Mouse (Mus musculus) intestine, postnatal 0 days (tissue): ENCODE measurements around the gene Nudt6. TPM values are rescaled to one million over a fixed set of nuclear protein-coding genes. Genes with fewer than 3 reads are reported as not detected.
A peak's percentile ranks its signal among the peaks of the same experiment; 100 is the strongest.

Experiments used
- ATAC-seq: fragments of 200-750 bp; cut with Nextera tagmentation; 2 replicates; pipeline ENCODE4 v1.8.0; 2017; ENCODE audit warnings: mild to moderate bottlenecking, moderate TSS enrichment, moderate library complexity
- H3K27ac ChIP-seq: fragments of 300-500 bp; sonication (generic); 2 replicates; pipeline ENCODE4 v1.5.1; 2014; ENCODE audit warnings: mild to moderate bottlenecking, low read depth, low read length, moderate library complexity
- H3K27me3 ChIP-seq: fragments of 300-500 bp; sonication (generic); replicated peaks from 2 replicates; pipeline ENCODE4 v1.6.1; 2014; ENCODE audit warnings: low read length, mixed read lengths; ENCODE audit not compliant: control insufficient read depth, insufficient read depth
- H3K36me3 ChIP-seq: fragments of 300-500 bp; sonication (generic); 2 replicates; pipeline ENCODE4 v1.6.1; 2014; ENCODE audit warnings: mild to moderate bottlenecking, moderate library complexity; ENCODE audit not compliant: control insufficient read depth, insufficient read depth
- H3K4me1 ChIP-seq: fragments of 300-500 bp; sonication (generic); replicated peaks from 2 replicates; pipeline ENCODE4 v1.6.1; 2014; ENCODE audit warnings: antibody characterized with exemption, low read length, mixed read lengths; ENCODE audit not compliant: control insufficient read depth, insufficient read depth
- H3K4me2 ChIP-seq: fragments of 300-500 bp; sonication (generic); replicated peaks from 2 replicates; pipeline ENCODE4 v1.6.1; 2014; ENCODE audit warnings: low read depth, mild to moderate bottlenecking, moderate library complexity
- H3K4me3 ChIP-seq: fragments of 300-500 bp; sonication (generic); 2 replicates; pipeline ENCODE4 v1.5.1; 2014; ENCODE audit warnings: low read depth, low read length
- H3K9ac ChIP-seq: fragments of 300-500 bp; sonication (generic); 2 replicates; pipeline ENCODE4 v1.6.1; 2014; ENCODE audit warnings: mild to moderate bottlenecking, low read depth, low read length
- H3K9me3 ChIP-seq: fragments of 300-500 bp; sonication (generic); 2 replicates; pipeline ENCODE4 v1.6.1; 2016; ENCODE audit warnings: mixed run types; ENCODE audit not compliant: control insufficient read depth
- CTCF ChIP-seq: sonication (generic); IDR thresholded peaks from 2 replicates; pipeline ENCODE4 v1.5.1; 2016; ENCODE audit warnings: low read depth, mild to moderate bottlenecking, control low read depth, antibody characterized with exemption, moderate library complexity
- WGBS: fragments of 180-500 bp; shearing (Covaris S2); extraction: QIAGEN DNeasy Blood & Tissue Kit; methylation state at CpG from one replicate; pipeline ENCODE4 v1.1.7; 2014; 5-methylcytosine and 5-hydroxymethylcytosine counted together
- polyA plus RNA-seq: library from polyadenylated mRNA; unstranded; fragments of >200 nt; fragmentation: Nextera tagmentation; extraction: Ambion mirVana; gene quantifications from 2 replicates; pipeline ENCODE4 v1.2.1, GENCODE M21; 2015

Nudt6 gene
- polyA plus RNA-seq, 1 experiment from 2014 or later, result 6.2 TPM

DNA sequence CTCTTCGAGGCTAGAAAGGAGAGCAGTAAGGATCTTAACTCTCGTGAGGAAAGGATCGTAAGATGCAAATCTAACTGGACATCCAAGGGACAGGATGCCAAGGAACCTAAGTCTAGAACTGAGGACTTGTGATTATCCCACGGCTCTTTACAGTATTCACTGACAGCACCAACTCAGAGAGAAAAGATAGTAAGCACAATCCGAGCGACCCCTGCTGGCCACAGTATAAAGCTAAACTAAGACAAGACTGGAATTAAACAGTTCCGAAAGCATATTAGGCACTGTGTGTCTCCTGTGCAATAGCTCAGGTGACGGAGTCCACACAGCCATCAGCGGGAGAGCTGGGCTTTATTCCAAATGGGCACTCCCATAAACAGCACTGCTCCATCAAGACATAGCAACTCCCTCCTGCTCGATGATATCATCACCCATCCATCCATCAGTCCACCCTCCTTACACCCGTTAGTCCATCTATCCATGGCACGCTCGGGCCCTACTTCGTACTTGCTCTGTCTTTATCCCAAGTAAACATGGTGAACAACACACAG, 5.5 kb downstream of the Nudt6 start:
- H3K27ac ChIP-seq, result no peak overlapping the region
- ATAC-seq, result no peak
- no peaks in the 10 kb centered on the region for H3K9me3 ChIP-seq

DNA sequence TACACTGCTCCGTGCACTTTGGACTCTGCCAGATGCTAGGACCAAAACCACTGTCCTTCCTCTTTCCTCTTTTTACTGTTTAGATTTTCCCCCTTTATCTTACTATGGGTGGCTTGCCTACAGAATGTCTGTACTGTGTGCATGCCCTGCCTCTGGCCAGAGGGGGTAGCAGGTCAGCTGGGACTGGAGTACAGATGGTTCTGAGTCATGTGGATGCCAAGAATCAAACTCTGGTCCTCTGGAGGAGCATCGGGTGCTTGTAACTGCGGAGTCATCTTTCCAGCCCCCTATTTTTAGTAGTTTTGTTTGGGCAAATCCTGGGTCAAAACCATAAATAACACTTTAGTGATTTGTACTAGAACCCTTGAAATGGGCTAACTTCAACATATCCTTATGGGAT, 6.6 kb downstream of the Nudt6 start:
- Histone ChIP-seq H3K4me3 (no peak overlapping the region), H3K9ac (no peak overlapping the region), H3K9me3 (no peaks in the 10 kb centered on the region), H3K4me2 (no peak overlapping the region), H3K36me3 (peaks cover 7% of the 10 kb centered on the region; the same call in 1 of the 2 replicates), H3K27me3 (no peaks in the 10 kb centered on the region), H3K4me1 (no peaks in the 10 kb centered on the region), H3K27ac (no peak overlapping the region)
- WGBS, result 73% methylated on average over 3 of the region's 3 CpGs
- no peak for TF ChIP-seq CTCF
- no peak for ATAC-seq

More for the DNA sequence above, 5.5 kb downstream of the Nudt6 start:
- H3K9ac ChIP-seq, result no peak overlapping the region
- H3K4me2 ChIP-seq, result no peak overlapping the region
- 51% methylated on average over 14 of the region's 14 CpGs for WGBS
- no peaks in the 10 kb centered on the region for H3K27me3 ChIP-seq
- TF ChIP-seq CTCF, result peak; percentile 88
- no peaks in the 10 kb centered on the region for H3K4me1 ChIP-seq
- H3K4me3 ChIP-seq, result no peak overlapping the region
- H3K36me3 ChIP-seq, result peaks cover 7% of the 10 kb centered on the region; the same call in 1 of the 2 replicates

DNA sequence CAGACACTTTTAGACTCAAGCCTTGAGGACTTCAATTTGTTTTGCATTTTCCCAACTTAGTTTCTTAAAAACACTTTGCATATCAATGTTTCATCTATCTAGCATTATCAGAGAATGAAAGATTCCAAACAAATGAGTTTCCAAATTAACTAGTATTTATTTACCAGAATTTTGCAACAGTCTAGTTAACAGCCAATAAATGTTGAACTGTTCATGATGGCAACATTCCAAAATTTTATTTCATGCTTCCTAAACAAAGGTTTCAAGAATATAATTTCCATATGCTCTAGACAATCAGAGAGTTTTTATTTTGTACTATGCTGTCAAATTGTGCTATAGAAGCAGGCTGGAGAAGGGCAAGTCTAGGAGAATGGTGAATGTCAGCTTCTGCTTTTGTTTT, 12.4 kb downstream of the Nudt6 start:
- H3K36me3 ChIP-seq, result peaks cover 7% of the 10 kb centered on the region; the same call in 1 of the 2 replicates
- ATAC-seq, result no peak
- H3K4me1 ChIP-seq, result no peaks in the 10 kb centered on the region
- H3K9ac ChIP-seq, result no peak overlapping the region
- H3K27me3 ChIP-seq, result no peaks in the 10 kb centered on the region
- H3K27ac ChIP-seq, result no peak overlapping the region
- no peak for TF ChIP-seq CTCF
- H3K9me3 ChIP-seq, result no peaks in the 10 kb centered on the region
- H3K4me2 ChIP-seq, result no peak overlapping the region
- H3K4me3 ChIP-seq, result no peak overlapping the region

DNA sequence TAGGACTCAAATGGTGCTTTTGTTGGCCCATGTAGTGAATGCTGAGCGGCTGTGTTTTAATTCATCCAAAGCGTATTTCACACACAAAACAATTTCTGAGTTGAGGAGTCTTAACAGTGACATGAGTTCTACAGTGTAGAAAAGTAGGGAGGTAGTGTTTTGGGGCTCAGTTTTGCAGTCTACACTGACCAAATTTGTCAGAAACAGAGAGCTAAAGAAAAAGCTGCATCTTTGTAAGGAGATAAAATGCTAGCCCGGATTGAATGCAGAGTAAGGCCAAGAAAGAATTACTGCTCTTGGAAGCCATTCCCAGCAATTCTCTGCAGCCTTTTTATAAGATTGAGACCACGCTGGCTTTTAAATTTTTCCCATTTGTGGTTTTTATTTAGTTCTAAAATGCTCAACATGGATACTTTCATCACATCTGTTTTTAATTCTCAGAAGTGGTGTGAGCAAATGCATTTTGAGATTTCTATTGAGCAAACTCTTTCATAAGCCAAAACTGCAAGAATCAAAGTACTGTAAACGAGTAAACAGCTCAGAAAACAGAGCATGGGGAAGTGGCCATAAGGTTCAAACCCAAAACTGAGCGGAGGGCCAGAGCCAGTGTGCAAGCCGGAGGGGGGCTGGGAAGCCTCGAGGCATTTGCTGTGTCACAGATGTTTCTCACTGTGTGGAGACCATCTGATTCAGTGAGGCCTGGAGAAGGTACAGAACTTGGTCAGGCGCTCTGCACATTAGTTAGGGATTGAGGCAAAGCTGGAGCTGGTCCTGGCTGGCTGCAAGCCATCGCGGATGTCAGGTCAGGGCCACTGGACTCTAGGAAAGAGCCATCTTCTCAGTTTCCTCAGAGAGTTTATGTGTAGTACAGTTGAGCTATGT, 18.0 kb downstream of the Nudt6 start:
- TF ChIP-seq CTCF, result no peak
- no peaks in the 10 kb centered on the region for H3K9me3 ChIP-seq
- H3K27me3 ChIP-seq, result no peaks in the 10 kb centered on the region
- no peak for ATAC-seq
- no peak overlapping the region for H3K27ac ChIP-seq
- H3K4me3 ChIP-seq, result no peak overlapping the region
- WGBS, result 71% methylated on average over 11 of the region's 11 CpGs
- H3K36me3 ChIP-seq, result no peaks in the 10 kb centered on the region
- H3K4me2 ChIP-seq, result no peak overlapping the region
- H3K9ac ChIP-seq, result no peak overlapping the region
- H3K4me1 ChIP-seq, result no peaks in the 10 kb centered on the region

DNA sequence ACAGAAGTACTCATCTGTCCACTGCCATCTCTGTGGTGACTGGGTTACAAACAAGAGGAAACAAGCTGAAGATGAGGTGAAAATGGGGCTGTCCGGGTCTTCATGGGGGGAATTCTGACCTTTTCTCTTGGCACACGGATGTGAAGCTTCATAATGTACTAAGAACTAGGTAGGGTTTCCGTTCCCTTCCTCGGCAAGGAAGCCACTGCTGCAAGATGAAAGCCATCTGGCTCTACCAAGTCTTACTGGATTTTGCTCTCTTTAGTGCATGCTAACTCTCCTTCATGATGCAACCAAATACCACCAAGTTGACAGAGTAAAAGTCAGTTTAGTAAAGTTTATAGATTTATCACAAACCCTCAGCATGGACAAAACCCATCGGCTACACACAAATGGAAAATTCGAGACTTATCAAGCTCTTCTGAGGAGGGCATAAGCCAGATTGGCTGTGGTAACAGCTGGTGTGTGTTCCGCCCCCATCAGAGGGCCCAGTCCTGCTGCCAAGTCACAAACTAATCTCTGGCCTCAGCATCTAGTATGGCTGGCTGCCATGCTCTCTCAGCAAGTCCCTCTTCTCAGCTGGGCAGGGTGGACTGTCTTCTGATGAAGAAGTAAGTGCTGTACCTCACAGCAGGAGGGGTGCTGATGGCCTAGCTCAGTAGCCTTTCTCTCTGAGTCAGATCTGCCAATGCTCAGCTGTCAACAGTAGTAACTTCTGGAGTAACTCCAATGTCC, 21.2 kb downstream of the Nudt6 start:
- Histone ChIP-seq H3K36me3 (no peaks in the 10 kb centered on the region), H3K4me2 (no peak overlapping the region), H3K9ac (no peak overlapping the region), H3K4me3 (no peak overlapping the region), H3K4me1 (no peaks in the 10 kb centered on the region), H3K9me3 (no peaks in the 10 kb centered on the region), H3K27me3 (no peaks in the 10 kb centered on the region), H3K27ac (no peak overlapping the region)
- no peak for TF ChIP-seq CTCF
- 68% methylated on average over 7 of the region's 7 CpGs for WGBS
- no peak for ATAC-seq

DNA sequence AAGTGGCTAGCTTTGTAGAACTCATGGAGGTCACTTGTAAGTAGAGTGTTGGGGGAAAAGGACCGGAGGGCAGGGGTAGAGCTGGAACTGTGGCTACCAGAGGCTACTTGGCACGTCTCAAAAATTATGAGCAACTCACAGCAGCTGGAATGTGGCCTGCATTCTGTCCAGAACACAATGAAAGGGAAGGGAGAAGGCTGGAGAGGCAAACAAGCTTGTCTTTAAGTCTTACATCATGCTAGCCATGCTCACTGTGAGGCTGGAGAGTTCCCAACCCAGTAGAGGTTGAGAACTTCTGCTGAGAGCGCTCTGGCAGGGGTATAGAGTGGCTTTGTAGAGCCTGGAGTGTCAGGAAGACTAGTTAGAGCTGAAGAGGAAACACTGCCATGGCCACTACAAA, 22.4 kb downstream of the Nudt6 start:
- Histone ChIP-seq H3K27me3 (no peaks in the 10 kb centered on the region), H3K4me2 (no peak overlapping the region), H3K9me3 (no peaks in the 10 kb centered on the region), H3K36me3 (no peaks in the 10 kb centered on the region), H3K9ac (no peak overlapping the region), H3K27ac (no peak overlapping the region), H3K4me1 (no peaks in the 10 kb centered on the region), H3K4me3 (no peak overlapping the region)
- WGBS, result 69% methylated on average over 3 of the region's 3 CpGs
- no peak for TF ChIP-seq CTCF
- ATAC-seq, result no peak
